Mouse (Mus musculus): ENCODE measurements around the gene Hbp1. TPM values are rescaled to one million over a fixed set of nuclear protein-coding genes. Genes with fewer than 3 reads are reported as not detected.

The Hbp1 gene
- polyA plus RNA-seq, 1 experiment = 2.0 TPM

GRCm38 (mm10) chr12:31917245-31917644 is 33.1 kb downstream of the Hbp1 start:
- H3K27me3 ChIP-seq (replicated peaks) = no peaks in the 10 kb centered on the region
- TF ChIP-seq FLI1 (IDR thresholded peaks at IDR 0.05; ENCODE audit: low read length) = no peak
- TF ChIP-seq GATA1 (IDR thresholded peaks at IDR 0.05; ENCODE audit: borderline replicate concordance, low read length) = no peak
- H3K4me1 ChIP-seq = peaks cover 47% of the 10 kb centered on the region
- no peak overlapping the region for H3K4me3 ChIP-seq (replicated peaks)
- peaks cover 3% of the 10 kb centered on the region for H3K9me3 ChIP-seq
- H3K36me3 ChIP-seq (replicated peaks; ENCODE audit: low read length) = peaks cover 64% of the 10 kb centered on the region

- H3K36me3 ChIP-seq (replicated peaks; ENCODE audit: low read length) = peaks cover 58% of the 10 kb centered on the region
Observed at GRCm38 (mm10) chr12:31916691-31917090, 33.6 kb downstream of the Hbp1 start.

GRCm38 (mm10) chr12:31913614-31914013 is 36.7 kb downstream of the Hbp1 start:
- TF ChIP-seq GATA1 (IDR thresholded peaks at IDR 0.05; ENCODE audit: borderline replicate concordance, low read length) = no peak
- TF ChIP-seq FLI1 (IDR thresholded peaks at IDR 0.05; ENCODE audit: low read length) = no peak
- Histone ChIP-seq H3K9me3 (peaks cover 3% of the 10 kb centered on the region), H3K4me1 (peaks cover 38% of the 10 kb centered on the region), H3K27me3 (replicated peaks) (no peaks in the 10 kb centered on the region), H3K36me3 (replicated peaks; ENCODE audit: low read length) (peaks cover 38% of the 10 kb centered on the region), H3K4me3 (replicated peaks) (peak overlapping the region; percentile 2)

More at GRCm38 (mm10) chr12:31916691-31917090, 33.6 kb downstream of the Hbp1 start:
- Histone ChIP-seq H3K4me1 (peaks cover 47% of the 10 kb centered on the region), H3K9me3 (peaks cover 3% of the 10 kb centered on the region), H3K4me3 (replicated peaks) (no peak overlapping the region), H3K27me3 (replicated peaks) (no peaks in the 10 kb centered on the region)
- no peak for TF ChIP-seq GATA1 (IDR thresholded peaks at IDR 0.05; ENCODE audit: borderline replicate concordance, low read length)
- no peak for TF ChIP-seq FLI1 (IDR thresholded peaks at IDR 0.05; ENCODE audit: low read length)

GRCm38 (mm10) chr12:31912966-31913551 is 37.3 kb downstream of the Hbp1 start:
- Histone ChIP-seq H3K9me3 (peaks cover 3% of the 10 kb centered on the region), H3K4me1 (peaks cover 38% of the 10 kb centered on the region), H3K4me3 (replicated peaks) (no peak overlapping the region), H3K36me3 (replicated peaks; ENCODE audit: low read length) (peaks cover 32% of the 10 kb centered on the region), H3K27me3 (replicated peaks) (no peaks in the 10 kb centered on the region)
- no peak for TF ChIP-seq GATA1 (IDR thresholded peaks at IDR 0.05; ENCODE audit: borderline replicate concordance, low read length)
- TF ChIP-seq FLI1 (IDR thresholded peaks at IDR 0.05; ENCODE audit: low read length) = no peak

- TF ChIP-seq GATA1 (IDR thresholded peaks at IDR 0.05; ENCODE audit: borderline replicate concordance, low read length) = no peak
- no peak for TF ChIP-seq FLI1 (IDR thresholded peaks at IDR 0.05; ENCODE audit: low read length)
- no peak overlapping the region for H3K4me3 ChIP-seq (replicated peaks)
- H3K27me3 ChIP-seq (replicated peaks) = no peaks in the 10 kb centered on the region
- peaks cover 42% of the 10 kb centered on the region for H3K36me3 ChIP-seq (replicated peaks; ENCODE audit: low read length)
- peaks cover 13% of the 10 kb centered on the region for H3K4me1 ChIP-seq
- peaks cover 5% of the 10 kb centered on the region for H3K9me3 ChIP-seq
Observed at GRCm38 (mm10) chr12:31907436-31907835, 42.9 kb downstream of the Hbp1 start.

GRCm38 (mm10) chr12:31905696-31906551 is 44.4 kb downstream of the Hbp1 start:
- Histone ChIP-seq H3K4me3 (replicated peaks) (no peak overlapping the region), H3K27me3 (replicated peaks) (no peaks in the 10 kb centered on the region), H3K4me1 (peaks cover 17% of the 10 kb centered on the region), H3K9me3 (peaks cover 10% of the 10 kb centered on the region), H3K36me3 (replicated peaks; ENCODE audit: low read length) (peaks cover 55% of the 10 kb centered on the region)
- TF ChIP-seq FLI1 (IDR thresholded peaks at IDR 0.05; ENCODE audit: low read length) (no peak), GATA1 (IDR thresholded peaks at IDR 0.05; ENCODE audit: borderline replicate concordance, low read length) (no peak)

- Histone ChIP-seq H3K27me3 (replicated peaks) (no peaks in the 10 kb centered on the region), H3K4me1 (peaks cover 22% of the 10 kb centered on the region), H3K9me3 (peaks cover 14% of the 10 kb centered on the region), H3K36me3 (replicated peaks; ENCODE audit: low read length) (peaks cover 81% of the 10 kb centered on the region), H3K4me3 (replicated peaks) (peak overlapping the region; percentile 66)
- TF ChIP-seq FLI1 (IDR thresholded peaks at IDR 0.05; ENCODE audit: low read length) (no peak), GATA1 (IDR thresholded peaks at IDR 0.05; ENCODE audit: borderline replicate concordance, low read length) (no peak)
Observed at GRCm38 (mm10) chr12:31900391-31900914, 49.9 kb downstream of the Hbp1 start.

- Histone ChIP-seq H3K9me3 (peaks cover 9% of the 10 kb centered on the region), H3K27me3 (replicated peaks) (no peaks in the 10 kb centered on the region), H3K4me3 (replicated peaks) (no peak overlapping the region), H3K4me1 (peaks cover 19% of the 10 kb centered on the region), H3K36me3 (replicated peaks; ENCODE audit: low read length) (peaks cover 75% of the 10 kb centered on the region)
- no peak for TF ChIP-seq FLI1 (IDR thresholded peaks at IDR 0.05; ENCODE audit: low read length)
- TF ChIP-seq GATA1 (IDR thresholded peaks at IDR 0.05; ENCODE audit: borderline replicate concordance, low read length) = no peak
Observed at GRCm38 (mm10) chr12:31897456-31897855, 52.9 kb downstream of the Hbp1 start.

- Histone ChIP-seq H3K4me1 (peaks cover 17% of the 10 kb centered on the region), H3K27me3 (replicated peaks) (no peaks in the 10 kb centered on the region), H3K4me3 (replicated peaks) (no peak overlapping the region), H3K36me3 (replicated peaks; ENCODE audit: low read length) (peaks cover 78% of the 10 kb centered on the region), H3K9me3 (peaks cover 7% of the 10 kb centered on the region)
- TF ChIP-seq GATA1 (IDR thresholded peaks at IDR 0.05; ENCODE audit: borderline replicate concordance, low read length) (no peak), FLI1 (IDR thresholded peaks at IDR 0.05; ENCODE audit: low read length) (no peak)
Observed at GRCm38 (mm10) chr12:31896986-31897385, 53.3 kb downstream of the Hbp1 start.

- no peak overlapping the region for H3K4me3 ChIP-seq (replicated peaks)
- TF ChIP-seq GATA1 (IDR thresholded peaks at IDR 0.05; ENCODE audit: borderline replicate concordance, low read length) (no peak), FLI1 (IDR thresholded peaks at IDR 0.05; ENCODE audit: low read length) (no peak)
- H3K9me3 ChIP-seq = 0 out of 2 replicates have a peak, but pooled peaks cover 4% of the 10 kb centered on the region
- peaks cover 72% of the 10 kb centered on the region for H3K36me3 ChIP-seq (replicated peaks; ENCODE audit: low read length)
- no peaks in the 10 kb centered on the region for H3K27me3 ChIP-seq (replicated peaks)
- H3K4me1 ChIP-seq = peaks cover 15% of the 10 kb centered on the region
Observed at GRCm38 (mm10) chr12:31896295-31896694, 54.0 kb downstream of the Hbp1 start.
